Mouse (Mus musculus) testis, adult 2 months (tissue): ENCODE measurements around the gene Prps1. TPM values are rescaled to one million over a fixed set of nuclear protein-coding genes. Genes with fewer than 3 reads are reported as not detected.
A peak's percentile ranks its signal among the peaks of the same experiment; 100 is the strongest.

Source experiments
- H3K27ac ChIP-seq: fragments of 200-500 bp; 2 replicates; pipeline ENCODE4 v1.5.1; 2012; ENCODE audit warnings: low read depth, low read length; ENCODE audit not compliant: control insufficient read depth, insufficient read depth
- H3K27me3 ChIP-seq: fragments of 200-500 bp; 2 replicates; pipeline ENCODE4 v1.6.1; 2012; ENCODE audit warnings: mild to moderate bottlenecking, low read length, moderate library complexity; ENCODE audit not compliant: control insufficient read depth, insufficient read depth
- H3K36me3 ChIP-seq: fragments of 200-500 bp; 2 replicates; pipeline ENCODE4 v1.6.1; 2012; ENCODE audit warnings: mild to moderate bottlenecking, low read length; ENCODE audit not compliant: control insufficient read depth, insufficient read depth
- H3K4me1 ChIP-seq: fragments of 200-500 bp; 2 replicates; pipeline ENCODE4 v1.6.1; 2012; ENCODE audit warnings: low read length; ENCODE audit not compliant: control insufficient read depth, insufficient read depth
- H3K4me3 ChIP-seq: fragments of 200-500 bp; 2 replicates; pipeline ENCODE4 v1.5.1; 2012; ENCODE audit warnings: low read depth, mild to moderate bottlenecking, low read length, moderate library complexity, mixed read lengths; ENCODE audit not compliant: control insufficient read depth
- CTCF ChIP-seq: fragments of 200-500 bp; IDR thresholded peaks from 2 replicates; pipeline ENCODE4 v1.5.1; 2012; ENCODE audit warnings: low read depth, mild to moderate bottlenecking, inconsistent platforms, low read length, moderate library complexity; ENCODE audit not compliant: control insufficient read depth, insufficient read depth, insufficient replicate concordance
- POLR2A ChIP-seq: fragments of 200-500 bp; IDR thresholded peaks from 2 replicates; pipeline ENCODE4 v1.6.1; 2012; ENCODE audit warnings: low read depth, mild to moderate bottlenecking, inconsistent platforms, low read length, moderate library complexity; ENCODE audit not compliant: control insufficient read depth
- polyA plus RNA-seq: library from polyadenylated mRNA; depleted of rRNA; stranded (reverse); fragments of >200 nt; gene quantifications from 2 replicates; pipeline ENCODE4 v1.2.3, GENCODE M21; 2012; rRNA removed

Gene Prps1
- polyA plus RNA-seq: 6.0 and 9.0 TPM in 2 replicates

DNA sequence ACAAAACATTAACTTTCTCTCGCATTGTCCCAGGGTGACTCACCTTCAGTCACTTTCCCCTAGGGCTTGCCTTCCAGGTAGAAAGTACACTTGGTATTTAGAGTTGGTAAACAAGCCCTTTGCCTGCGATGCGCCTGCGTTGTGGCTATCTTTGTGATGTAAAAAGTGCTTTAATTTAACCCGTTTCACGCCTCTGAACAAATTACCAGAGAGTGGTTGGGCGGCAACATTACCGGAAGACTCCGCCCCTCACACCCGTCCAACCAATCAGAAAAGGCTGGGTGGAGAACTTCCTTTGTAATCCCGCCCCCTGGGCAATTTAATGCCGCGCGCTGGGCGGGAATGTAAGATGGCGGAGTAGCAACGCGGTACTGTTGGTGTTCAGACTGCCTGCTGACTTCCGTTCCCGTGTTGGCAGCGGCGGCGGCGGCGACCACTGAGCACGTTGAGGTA is at the start of gene Prps1:
Gene Prps1 (plus strand): TSS at position 335 of the 453 bp plus-strand sequence.
- TF ChIP-seq POLR2A (peak; percentile 81; the same call in 1 of the 2 replicates), CTCF (no peak)
- Histone ChIP-seq H3K27me3 (no peaks in the 10 kb centered on the region), H3K4me3 (peak within 1 kb of the TSS; percentile 95), H3K4me1 (no peaks in the 10 kb centered on the region), H3K27ac (peak within 1 kb of the TSS; percentile 95), H3K36me3 (no peaks in the 10 kb centered on the region)

DNA sequence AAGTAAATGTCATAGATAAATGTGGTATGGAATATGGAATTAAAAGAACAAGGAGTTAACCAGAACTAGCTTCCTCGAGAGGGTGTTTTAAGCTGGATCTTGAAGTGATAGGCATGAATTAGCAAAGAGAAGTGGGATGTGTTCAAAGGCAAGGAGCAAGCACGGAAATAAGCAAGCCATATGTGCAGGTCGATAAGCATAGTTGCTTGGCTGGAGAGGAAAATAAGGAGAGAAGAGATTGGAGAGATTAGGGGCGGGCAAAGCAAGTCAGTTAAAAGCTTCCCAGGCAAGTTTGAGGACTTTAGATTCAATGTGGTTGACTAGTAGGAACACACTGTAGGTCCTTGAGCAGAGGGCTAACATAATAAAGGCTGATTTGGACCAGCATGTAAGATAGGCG is 48.8 kb upstream of the Prps1 start:
- H3K27ac ChIP-seq: no peak overlapping the region
- H3K4me3 ChIP-seq: no peak overlapping the region
- no peaks in the 10 kb centered on the region for H3K36me3 ChIP-seq
- H3K4me1 ChIP-seq: no peaks in the 10 kb centered on the region
- TF ChIP-seq CTCF (no peak), POLR2A (no peak)
- H3K27me3 ChIP-seq: no peaks in the 10 kb centered on the region

DNA sequence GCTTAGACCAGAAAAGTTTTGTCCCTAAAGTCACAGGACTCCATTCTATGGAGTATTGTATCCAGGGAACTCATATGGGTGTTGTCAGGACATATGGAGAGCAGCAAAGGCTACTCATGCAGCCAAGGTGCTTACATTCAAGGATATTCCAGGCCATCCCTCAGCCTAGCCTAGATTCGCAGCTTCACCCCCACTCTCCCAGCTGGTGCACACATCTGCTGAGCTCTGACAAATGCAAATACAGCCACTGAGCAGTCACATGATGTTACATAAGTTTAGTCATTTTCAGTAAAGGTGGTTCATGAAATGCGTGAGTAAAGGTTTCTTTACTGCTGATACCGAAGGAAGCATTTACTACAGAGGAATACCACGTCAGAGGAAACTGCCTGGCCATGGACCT is 37.9 kb upstream of the Prps1 start:
- no peaks in the 10 kb centered on the region for H3K27me3 ChIP-seq

DNA sequence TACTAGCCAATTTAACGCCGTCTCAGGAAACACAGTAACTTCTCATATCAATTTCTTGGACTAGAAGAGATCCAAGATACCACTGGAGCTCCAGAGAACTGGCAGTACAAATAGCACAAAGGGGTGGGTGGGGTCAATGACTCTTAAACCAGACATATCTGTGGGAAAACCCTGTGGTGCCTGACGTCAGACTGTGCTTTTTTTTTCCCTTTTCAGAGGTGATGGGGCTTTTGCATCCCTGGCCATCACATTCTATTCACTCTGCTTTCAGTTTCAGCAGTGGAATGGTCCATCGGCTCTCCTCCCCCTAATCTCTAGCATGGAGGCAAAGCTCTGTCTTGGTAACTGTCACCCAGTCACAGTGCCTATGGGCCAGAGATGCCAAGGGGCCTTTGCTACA is 29.3 kb upstream of the Prps1 start:
- Histone ChIP-seq H3K4me3 (no peak overlapping the region), H3K27me3 (no peaks in the 10 kb centered on the region), H3K36me3 (no peaks in the 10 kb centered on the region), H3K27ac (0 out of 2 replicates have a peak overlapping the region, but pooled peaks have one; percentile 4), H3K4me1 (peaks cover 5% of the 10 kb centered on the region)
- TF ChIP-seq CTCF (no peak), POLR2A (no peak)

More for the DNA sequence above, 37.9 kb upstream of the Prps1 start:
- Histone ChIP-seq H3K36me3 (no peaks in the 10 kb centered on the region), H3K4me3 (no peak overlapping the region), H3K4me1 (no peaks in the 10 kb centered on the region), H3K27ac (no peak overlapping the region)
- TF ChIP-seq POLR2A: no peak

DNA sequence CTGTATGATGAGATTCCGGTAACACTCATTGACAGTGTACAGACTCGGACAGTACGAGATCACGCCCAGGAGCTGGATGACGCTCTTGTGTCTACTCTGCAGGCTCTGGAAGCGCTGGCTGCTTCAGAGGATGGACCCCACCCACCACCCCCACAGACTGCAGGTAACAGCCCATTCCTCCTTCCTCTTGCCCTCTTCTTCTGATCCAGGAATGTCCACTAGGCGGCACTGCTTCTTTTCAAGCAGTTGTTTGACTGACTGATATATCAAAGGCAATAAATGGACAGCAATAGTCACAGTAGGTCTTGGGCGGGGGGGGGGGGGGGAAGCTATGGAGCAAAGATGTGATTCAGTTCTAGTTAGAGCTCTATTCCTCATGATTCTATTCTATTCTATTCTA is 28.2 kb upstream of the Prps1 start:
- Histone ChIP-seq H3K27ac (no peak overlapping the region), H3K4me1 (peaks cover 5% of the 10 kb centered on the region), H3K4me3 (no peak overlapping the region), H3K27me3 (no peaks in the 10 kb centered on the region), H3K36me3 (no peaks in the 10 kb centered on the region)
- TF ChIP-seq POLR2A (no peak), CTCF (no peak)

DNA sequence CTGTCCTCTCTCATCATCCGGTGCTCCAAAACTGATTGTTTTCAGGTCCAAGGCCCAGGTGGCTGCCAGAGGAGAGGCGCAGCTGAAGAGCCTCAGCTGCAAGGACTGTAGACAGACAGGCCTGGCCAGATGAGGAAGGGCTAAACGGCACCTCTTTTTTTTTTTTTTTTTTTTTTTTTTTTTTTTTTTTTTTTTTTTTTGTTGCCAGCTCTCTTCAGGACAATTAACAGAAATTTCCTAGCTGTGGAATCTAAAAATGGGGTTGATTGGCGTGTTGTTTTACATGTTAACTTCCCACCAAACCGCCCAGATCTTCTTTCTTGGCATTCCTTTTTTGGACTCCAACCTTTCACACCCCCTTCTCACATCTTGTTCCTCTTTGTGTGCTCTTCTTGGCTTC is 26.4 kb upstream of the Prps1 start:
- TF ChIP-seq POLR2A: no peak
- TF ChIP-seq CTCF: no peak
- Histone ChIP-seq H3K27me3 (no peaks in the 10 kb centered on the region), H3K27ac (no peak overlapping the region)

DNA sequence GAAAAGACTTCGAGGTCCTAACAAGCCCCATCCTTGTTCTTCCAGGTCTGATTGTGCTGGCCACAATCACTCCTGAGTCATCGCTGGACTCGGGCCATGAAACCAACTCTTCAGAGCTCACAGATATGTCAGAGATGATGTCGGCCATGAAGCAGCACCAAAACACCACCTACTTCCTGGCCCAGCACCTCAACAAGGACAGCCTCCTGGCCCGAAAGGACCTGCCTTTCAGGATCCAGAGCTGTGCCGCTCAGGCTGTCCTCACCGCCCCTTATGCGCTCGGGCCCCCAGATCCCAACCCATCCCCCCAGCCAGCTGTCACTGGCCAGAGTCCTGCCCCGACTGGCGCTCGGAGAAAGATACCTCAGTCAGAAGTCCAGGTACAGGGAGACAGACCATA is 25.9 kb upstream of the Prps1 start:
- H3K36me3 ChIP-seq: no peaks in the 10 kb centered on the region

More for the DNA sequence above, 26.4 kb upstream of the Prps1 start:
- peaks cover 5% of the 10 kb centered on the region for H3K4me1 ChIP-seq
- H3K36me3 ChIP-seq: no peaks in the 10 kb centered on the region
- no peak overlapping the region for H3K4me3 ChIP-seq

DNA sequence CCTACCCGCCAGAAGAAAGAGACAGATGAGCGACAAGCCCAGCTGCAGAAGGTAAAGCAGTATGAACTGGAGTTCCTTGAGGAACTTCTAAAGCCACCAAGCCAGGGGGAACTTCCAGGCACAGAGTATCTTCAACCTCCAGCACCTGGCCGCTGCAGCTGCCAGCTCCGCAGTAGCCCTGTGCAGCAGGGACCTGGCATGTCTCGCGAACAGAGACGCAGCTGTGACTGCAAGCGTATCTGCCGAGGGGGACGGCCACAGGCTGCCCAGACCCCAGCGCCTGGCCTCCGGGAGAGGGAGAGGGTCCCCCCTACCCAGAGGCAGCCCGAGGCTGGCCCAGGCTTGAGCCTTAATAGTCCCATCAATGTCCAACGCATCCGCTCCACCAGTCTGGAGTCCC is 24.4 kb upstream of the Prps1 start:
- no peaks in the 10 kb centered on the region for H3K27me3 ChIP-seq
- TF ChIP-seq POLR2A (no peak), CTCF (no peak)
- H3K4me3 ChIP-seq: no peak overlapping the region

More for the DNA sequence above, 25.9 kb upstream of the Prps1 start:
- no peak for TF ChIP-seq POLR2A
- H3K4me3 ChIP-seq: no peak overlapping the region
- no peak overlapping the region for H3K27ac ChIP-seq
- no peaks in the 10 kb centered on the region for H3K27me3 ChIP-seq
- peaks cover 5% of the 10 kb centered on the region for H3K4me1 ChIP-seq

DNA sequence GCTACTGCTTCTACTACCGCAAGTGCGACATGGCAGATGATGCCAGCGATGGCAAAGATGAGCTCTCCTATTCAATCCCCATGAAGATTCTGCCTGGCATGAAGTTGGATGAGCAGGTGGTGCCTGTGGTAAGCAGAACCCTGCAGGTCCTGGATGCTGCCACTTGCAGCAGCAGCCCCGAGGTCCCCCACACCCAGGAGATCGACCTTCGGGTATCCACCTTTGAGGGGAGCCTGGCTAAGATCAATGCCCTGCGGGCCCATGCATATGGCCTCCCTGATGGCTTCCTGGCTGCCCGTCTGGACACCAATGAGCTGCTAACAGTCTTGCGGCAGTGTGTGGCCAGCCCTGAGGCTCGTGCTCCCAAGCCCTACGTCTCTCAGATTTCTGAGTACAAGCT is 23.6 kb upstream of the Prps1 start:
- TF ChIP-seq CTCF (no peak), POLR2A (no peak)
- H3K27ac ChIP-seq: no peak overlapping the region
- 0 out of 2 replicates have a peak overlapping the region, but pooled peaks have one; percentile 20 for H3K4me3 ChIP-seq
- H3K4me1 ChIP-seq: no peaks in the 10 kb centered on the region; the same call in none of the 2 replicates
- H3K27me3 ChIP-seq: no peaks in the 10 kb centered on the region
- no peaks in the 10 kb centered on the region for H3K36me3 ChIP-seq

More for the DNA sequence above, 24.4 kb upstream of the Prps1 start:
- H3K4me1 ChIP-seq: peaks cover 5% of the 10 kb centered on the region
- no peaks in the 10 kb centered on the region for H3K36me3 ChIP-seq
- no peak overlapping the region for H3K27ac ChIP-seq
